Mouse (Mus musculus) bone marrow macrophage, adult 2 months (primary cell): ENCODE measurements around the gene 1700029P11Rik.

ENCODE experiments used
- CTCF ChIP-seq: IDR thresholded peaks from 2 replicates; pipeline ENCODE4 v1.5.1; 2012; ENCODE audit warnings: low read depth, mild to moderate bottlenecking, low read length, moderate library complexity
- POLR2A ChIP-seq: IDR thresholded peaks from 2 replicates; pipeline ENCODE4 v1.6.1; 2012; ENCODE audit warnings: mild to moderate bottlenecking, low read depth, low read length, borderline replicate concordance

GRCm38 (mm10) chr15:81935869-81936637 lies 44.3 kb upstream of the 1700029P11Rik start:
- no peak for TF ChIP-seq CTCF
- TF ChIP-seq POLR2A: no peak
